Mouse (Mus musculus) skeletal muscle tissue, adult 2 months (tissue): ENCODE measurements around the gene Pde6d.
"Not testable (repeated sequence)": the region's sequence is repeated elsewhere in the genome, so short reads cannot be mapped to it uniquely, and the experiment has no call there.

ENCODE experiments used
- DNase-seq: peaks from one replicate; pipeline ENCODE4 v3.0.0-alpha.2; 2012; ENCODE audit warnings: low read depth, low spot score

Gene Pde6d

GRCm38 (mm10) chr1:86526116-86526788 is 56.2 kb downstream of the Pde6d start, which contains the start of gene Ptma:
Gene Ptma (plus strand): TSS chr1:86526726.
- DNase-seq = peak; percentile 99

- DNase-seq = peak; percentile 71
Measured at GRCm38 (mm10) chr1:86525499-86526115, 56.8 kb downstream of the Pde6d start.

- peak; percentile 99 for DNase-seq
Measured at GRCm38 (mm10) chr1:86524619-86525498, 57.6 kb downstream of the Pde6d start.

DNA sequence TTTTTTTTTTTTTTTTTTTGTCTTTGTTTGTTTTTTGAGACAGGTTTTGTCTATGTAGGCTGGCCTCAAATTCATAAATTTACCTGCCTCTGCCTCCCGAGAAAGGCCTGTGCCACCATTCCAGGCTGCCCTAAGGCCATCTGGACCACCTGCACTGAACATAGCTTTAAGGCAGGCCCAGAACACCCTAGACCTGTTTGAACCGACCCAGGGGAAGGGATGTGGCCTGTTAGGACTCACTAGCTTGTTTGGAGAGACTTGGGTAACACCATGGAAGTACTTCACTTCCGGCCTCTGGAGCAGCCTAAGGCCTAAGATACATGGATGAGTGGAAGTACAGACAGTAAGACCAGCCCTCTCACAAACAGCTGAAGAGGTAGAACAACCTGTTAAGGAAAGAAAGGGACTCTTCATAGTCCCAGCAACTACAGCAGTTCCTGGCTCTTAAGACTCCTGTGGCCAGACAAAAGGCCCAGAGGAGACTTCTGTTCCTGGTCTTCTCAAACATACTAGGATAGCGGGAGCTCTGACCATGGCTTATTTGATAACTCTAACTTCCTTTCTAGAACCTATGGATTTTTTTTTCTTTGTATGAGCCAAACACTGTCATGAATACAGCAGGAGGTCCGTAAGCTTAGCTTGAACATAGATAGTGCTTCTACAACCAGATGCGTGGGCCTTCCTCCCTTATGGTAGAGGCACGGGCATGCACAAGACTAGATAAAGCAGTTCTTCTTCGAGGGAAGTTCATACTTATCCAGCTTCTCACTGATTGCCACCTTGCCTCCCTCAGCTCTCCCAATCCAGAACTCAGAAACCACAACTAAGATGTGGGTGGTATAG is 58.4 kb downstream of the Pde6d start:
- no peak for DNase-seq

GRCm38 (mm10) chr1:86522286-86522871 is 60.0 kb downstream of the Pde6d start:
- no peak for DNase-seq

DNA sequence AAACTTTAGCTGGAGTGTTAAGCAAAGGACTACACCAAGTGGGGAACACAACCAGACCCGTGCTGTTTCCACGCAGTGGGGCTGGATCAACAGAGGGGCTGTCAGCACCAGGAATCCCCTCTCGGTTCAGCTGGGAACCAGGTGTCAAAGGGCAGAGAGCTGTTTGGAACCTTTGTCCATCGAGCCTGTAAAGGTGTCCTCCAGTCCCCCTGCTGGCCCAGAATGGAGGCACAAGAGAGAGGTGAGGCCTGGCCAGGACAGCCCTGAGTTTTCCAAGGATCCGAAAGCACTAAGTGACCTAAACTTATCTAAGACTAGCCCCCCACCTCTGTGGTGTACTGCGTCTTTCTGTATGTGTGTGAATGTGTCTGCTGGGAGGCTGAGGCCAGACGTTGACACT is 62.1 kb downstream of the Pde6d start:
- DNase-seq = no peak

DNA sequence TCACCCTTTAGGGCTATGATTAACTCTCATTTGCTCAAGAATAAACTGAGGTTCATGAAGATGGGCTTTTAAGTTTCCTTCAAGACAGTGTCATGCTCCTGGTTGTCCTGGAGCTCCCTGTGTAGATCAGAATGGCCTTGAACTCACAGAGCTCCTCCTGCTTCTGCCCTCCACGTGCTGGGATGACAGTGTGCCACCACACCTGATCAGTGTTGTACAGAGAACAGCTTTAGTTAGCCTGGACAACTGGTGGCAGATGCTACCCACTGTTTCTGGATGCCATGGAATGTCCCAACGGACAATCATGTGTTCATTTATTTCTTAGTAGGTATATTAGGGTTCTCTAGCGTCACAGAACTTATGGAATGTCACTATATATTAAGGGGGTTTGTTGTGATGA is 65.4 kb downstream of the Pde6d start:
- no peak for DNase-seq

- DNase-seq = no peak
Measured at GRCm38 (mm10) chr1:86515715-86516410, 66.6 kb downstream of the Pde6d start.

GRCm38 (mm10) chr1:86513031-86513430 is 69.4 kb downstream of the Pde6d start:
- DNase-seq = not testable (repeated sequence)

- no peak for DNase-seq
Measured at GRCm38 (mm10) chr1:86512154-86512720, 70.2 kb downstream of the Pde6d start.

DNA sequence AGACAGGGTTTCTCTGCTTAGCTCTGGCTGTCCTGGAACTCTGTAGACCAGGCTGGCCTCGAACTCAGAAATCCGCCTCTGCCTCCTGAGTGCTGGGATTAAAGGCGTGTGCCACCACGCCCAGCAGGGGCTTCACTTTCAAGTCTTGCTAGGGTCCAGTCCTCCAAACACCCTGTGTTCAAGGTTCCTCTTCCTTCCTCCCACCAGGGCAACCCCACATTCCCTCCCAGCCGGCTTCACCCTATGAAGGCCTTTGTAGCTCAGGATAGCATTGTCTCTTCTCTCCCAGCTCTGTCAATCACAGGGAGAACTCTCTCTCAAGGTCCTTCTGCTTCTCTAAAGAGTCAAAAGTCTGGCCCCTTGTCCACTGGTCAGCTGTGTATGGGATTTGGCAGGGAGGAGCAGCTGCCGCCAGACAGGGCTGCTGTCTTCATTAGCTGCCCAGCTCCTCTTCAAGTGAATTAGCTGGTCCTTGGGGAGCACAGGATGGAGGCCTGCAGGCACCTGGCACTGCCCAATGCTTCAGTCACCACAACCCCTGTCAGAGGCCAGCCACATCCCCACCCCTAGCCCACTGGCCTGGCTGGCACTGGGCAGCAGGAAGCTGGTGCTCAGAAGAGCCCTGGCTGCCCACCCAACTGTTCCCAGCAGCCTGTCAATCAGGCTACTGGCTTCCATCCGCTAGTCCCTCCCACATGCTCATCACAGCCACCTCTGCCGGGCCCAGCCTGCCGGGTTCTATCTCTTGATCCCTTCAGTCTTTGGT is 71.6 kb downstream of the Pde6d start:
- no peak for DNase-seq

GRCm38 (mm10) chr1:86510266-86510665 is 72.2 kb downstream of the Pde6d start:
- DNase-seq = no peak

- DNase-seq = no peak
Measured at GRCm38 (mm10) chr1:86509410-86509809, 73.0 kb downstream of the Pde6d start.

DNA sequence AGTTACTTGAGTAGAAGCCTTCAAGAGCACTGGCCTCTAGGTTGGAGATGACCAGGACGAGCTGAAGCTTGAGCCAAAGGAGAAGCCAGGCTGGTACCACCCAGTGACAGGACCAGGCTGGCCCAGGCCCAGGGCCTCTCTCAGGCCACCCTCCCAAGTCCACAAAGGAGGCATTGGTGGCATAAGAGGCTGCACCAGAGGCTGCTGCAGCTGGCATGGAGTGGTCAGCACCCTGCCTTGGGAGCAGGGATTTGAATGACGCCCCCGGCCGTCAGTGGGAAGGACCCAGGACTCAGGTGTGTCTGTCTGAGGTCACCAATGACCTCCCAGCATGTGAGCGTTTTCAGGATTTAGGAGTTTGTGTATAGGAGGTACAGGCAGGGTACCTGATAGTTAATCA is 74.6 kb downstream of the Pde6d start:
- DNase-seq = no peak

- DNase-seq = no peak
Measured at GRCm38 (mm10) chr1:86506420-86506819, 76.0 kb downstream of the Pde6d start.

GRCm38 (mm10) chr1:86505461-86505860 is 77.0 kb downstream of the Pde6d start:
- peak; percentile 62 for DNase-seq

DNA sequence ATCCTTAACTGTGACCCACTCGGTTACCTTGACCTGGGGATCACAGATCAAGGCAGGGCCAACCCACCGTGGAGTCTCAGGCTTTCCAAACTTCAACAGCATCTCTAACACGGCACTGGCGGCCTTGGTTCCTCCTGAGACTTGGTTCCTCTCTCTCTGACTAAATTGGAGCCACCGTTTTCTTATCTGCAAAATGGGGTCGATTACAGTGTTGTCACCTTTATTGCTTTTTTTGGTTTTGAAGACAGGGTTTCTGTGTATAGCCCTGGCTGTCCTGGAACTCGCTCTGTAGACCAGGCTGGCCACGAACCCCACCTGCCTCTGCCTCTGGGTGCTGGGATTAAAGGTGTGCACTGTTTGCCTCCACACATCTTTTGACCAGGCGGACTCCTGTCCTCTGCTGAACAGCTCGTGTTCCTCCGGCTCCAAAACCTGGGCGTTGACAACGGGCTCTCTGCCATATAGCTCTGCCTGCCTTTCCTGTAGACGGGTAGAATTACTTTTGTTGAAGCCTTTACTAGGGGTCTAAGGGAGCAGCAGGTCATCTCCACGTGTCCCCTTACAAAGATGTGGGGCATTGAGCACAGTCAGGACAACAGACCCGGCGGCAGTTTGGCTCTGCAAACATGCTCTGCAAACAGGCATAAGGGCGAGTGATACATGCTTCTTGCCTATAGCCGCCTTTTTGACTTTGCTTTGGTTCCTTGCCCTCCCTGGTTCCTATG is 77.6 kb downstream of the Pde6d start:
- DNase-seq = no peak

DNA sequence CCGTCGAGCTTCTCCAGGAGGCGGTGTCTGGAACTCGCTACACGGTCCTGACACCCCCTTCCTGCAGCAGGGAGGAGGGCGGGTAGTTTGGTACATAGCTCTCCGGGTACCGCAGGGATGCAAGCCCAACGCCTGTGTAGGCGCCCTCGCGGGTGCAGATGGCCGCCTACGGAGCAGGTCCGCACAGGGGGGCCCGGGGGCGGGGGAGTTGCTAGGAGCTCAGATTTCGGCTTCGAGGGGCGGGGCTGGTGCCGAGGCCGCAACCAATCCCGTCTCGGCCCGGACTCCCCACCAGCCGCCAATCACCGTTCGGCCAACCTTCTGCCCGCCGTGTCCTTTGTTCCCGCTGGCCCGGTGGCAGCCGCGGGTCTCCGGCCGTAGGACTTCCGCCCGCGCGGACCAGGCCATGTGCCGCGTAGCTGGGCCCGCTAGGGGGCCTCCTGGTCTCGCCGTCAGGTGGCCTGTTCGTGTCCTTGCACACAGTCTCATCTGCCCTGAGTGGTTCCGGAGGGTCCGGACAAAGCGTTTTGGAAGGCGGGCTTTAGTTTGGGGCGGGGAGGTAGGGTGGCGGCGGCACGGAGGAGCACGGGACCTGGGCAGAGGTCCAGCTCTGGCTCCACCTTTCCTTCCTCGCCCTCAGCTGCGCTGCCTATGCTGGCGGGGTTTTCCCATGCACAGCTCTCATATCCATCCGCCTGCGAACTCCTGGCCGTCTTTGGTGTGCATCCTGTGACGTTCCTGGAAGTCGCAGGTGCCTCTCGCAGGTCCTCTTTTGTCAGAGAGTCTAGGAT is 78.3 kb downstream of the Pde6d start:
- DNase-seq = peak; percentile 90
